Mouse (Mus musculus): ENCODE data around the gene Med12l. TPM values are rescaled to one million over a fixed set of nuclear protein-coding genes. Genes with fewer than 3 reads are reported as not detected.

The Med12l gene
- polyA plus RNA-seq, 1 experiment from 2014 or later, result 4.5 TPM

DNA sequence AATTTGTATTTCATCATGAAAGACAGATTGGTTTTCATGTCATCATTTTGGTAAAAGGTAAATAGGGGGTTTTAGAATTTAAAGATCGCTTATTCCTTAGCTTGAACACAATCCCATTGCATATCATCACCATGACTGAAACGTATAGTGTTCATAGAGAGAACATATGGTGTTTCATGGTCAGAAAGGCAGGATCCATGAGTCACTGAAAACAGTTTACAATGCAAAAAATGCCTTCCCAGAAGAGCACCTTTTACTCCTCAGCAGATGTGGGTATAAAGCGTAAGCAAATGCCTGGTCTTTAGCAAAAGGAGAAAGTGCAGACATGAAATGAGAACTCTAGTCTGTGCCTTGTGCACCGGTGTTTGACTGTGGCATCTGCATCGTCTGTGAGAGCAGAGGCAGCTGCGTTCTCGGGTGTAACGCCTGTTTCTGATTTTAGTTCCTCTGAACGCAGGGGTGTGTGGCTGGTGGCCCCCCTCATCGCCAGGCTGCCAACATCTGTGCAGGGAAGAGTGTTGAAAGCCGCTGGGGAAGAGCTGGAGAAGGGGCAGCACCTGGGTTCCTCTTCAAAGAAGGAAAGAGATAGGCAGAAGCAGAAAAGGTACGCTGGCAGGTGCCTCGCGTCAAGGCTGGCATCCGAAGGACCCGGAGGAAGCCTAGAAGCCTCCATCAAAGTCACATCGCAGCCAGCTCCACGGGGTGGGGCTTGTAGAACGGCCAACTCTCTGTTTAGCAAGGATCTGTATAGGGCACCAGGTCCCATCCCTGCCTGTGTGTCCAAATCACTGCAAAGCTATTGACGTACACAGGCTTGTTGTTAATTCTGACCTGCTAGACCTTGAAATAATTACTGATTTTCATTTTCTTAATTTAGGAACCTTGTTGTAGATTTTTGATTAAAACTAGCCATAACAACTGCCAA is 252.4 kb downstream of the Med12l start:
- Histone ChIP-seq H3K4me1 (peaks cover 5% of the 10 kb centered on the region; the same call in 1 of the 2 replicates), H3K4me2 (replicated peaks) (no peak overlapping the region), H3K27ac (no peak overlapping the region), H3K36me3 (no peaks in the 10 kb centered on the region), H3K27me3 (replicated peaks) (no peaks in the 10 kb centered on the region), H3K9ac (no peak overlapping the region), H3K4me3 (no peak overlapping the region), H3K9me3 (no peaks in the 10 kb centered on the region)
- WGBS, result 85% methylated on average over 20 of the region's 20 CpGs
- ATAC-seq (ENCODE audit: low FRiP score, low read depth), result no peak

DNA sequence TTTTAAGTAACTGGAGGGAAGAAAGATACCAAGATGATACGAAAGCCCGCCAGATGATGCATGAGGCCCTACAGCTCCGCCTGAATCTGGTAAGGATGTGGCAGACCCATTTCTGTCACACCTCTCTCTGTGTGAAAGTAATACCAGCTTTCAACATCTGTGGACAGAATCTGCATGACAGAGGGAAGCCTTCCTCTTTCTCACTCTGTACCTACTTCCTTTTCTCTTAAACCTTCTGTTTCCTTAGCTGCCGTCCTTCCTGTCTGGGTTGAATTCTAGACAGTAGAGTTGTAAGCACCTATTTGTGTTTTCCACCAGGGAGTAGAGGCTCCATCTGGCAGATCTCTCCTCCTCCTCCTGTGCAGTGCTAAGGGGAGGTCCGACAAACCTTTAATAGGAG is 255.1 kb downstream of the Med12l start:
- WGBS, result 55% methylated on average over 5 of the region's 5 CpGs
- H3K9ac ChIP-seq, result no peak overlapping the region
- no peak overlapping the region for H3K27ac ChIP-seq
- no peak overlapping the region for H3K4me3 ChIP-seq
- no peaks in the 10 kb centered on the region for H3K27me3 ChIP-seq (replicated peaks)
- ATAC-seq (ENCODE audit: low FRiP score, low read depth), result no peak
- H3K4me1 ChIP-seq, result peaks cover 6% of the 10 kb centered on the region; the same call in 1 of the 2 replicates
- H3K4me2 ChIP-seq (replicated peaks), result no peak overlapping the region
- H3K9me3 ChIP-seq, result no peaks in the 10 kb centered on the region
- 0 out of 2 replicates have a peak, but pooled peaks cover 3% of the 10 kb centered on the region for H3K36me3 ChIP-seq

DNA sequence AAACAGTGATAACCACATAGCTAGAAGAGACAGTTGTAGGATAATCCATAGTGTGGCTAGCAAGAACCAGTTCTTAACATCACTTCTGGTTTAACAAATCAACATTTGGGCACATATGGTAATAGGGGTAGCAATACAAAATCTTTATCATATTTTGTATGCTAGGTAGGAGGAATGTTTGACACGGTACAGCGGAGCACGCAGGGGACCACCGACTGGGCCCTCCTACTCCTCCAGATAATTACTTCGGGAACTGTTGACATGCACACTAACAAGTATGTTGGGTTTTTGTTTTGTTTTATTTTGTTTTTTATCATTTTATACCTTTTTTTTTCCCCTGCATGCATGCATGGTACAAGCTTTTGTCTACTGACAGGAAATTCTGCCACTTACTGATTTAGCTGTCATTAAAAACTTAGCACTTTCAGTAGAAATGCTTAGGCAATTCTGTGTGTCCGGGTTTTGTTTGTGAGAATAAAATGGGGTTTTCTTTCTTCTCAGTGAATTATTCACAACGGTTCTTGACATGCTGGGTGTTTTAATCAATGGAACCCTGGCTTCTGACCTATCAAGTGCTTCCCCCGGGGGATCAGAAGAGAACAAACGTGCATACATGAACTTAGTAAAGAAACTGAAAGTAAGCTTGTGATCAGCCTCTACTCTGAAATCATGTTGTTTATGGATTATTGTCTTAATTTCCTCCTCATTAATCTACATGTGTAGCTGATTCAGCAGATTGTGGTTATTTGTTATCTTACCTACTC is 256.3 kb downstream of the Med12l start:
- 0 out of 2 replicates have a peak, but pooled peaks cover 3% of the 10 kb centered on the region for H3K36me3 ChIP-seq
- no peak overlapping the region for H3K4me3 ChIP-seq
- peak overlapping the region; percentile 34; the same call in 1 of the 2 replicates for H3K4me2 ChIP-seq (replicated peaks)
- ATAC-seq (ENCODE audit: low FRiP score, low read depth), result peak; percentile 49; the same call in 1 of the 2 replicates
- WGBS, result 23% methylated on average over 9 of the region's 9 CpGs
- H3K9me3 ChIP-seq, result no peaks in the 10 kb centered on the region
- no peak overlapping the region for H3K9ac ChIP-seq
- no peak overlapping the region for H3K27ac ChIP-seq
- no peaks in the 10 kb centered on the region for H3K27me3 ChIP-seq (replicated peaks)
- H3K4me1 ChIP-seq, result peaks cover 6% of the 10 kb centered on the region; the same call in 1 of the 2 replicates

DNA sequence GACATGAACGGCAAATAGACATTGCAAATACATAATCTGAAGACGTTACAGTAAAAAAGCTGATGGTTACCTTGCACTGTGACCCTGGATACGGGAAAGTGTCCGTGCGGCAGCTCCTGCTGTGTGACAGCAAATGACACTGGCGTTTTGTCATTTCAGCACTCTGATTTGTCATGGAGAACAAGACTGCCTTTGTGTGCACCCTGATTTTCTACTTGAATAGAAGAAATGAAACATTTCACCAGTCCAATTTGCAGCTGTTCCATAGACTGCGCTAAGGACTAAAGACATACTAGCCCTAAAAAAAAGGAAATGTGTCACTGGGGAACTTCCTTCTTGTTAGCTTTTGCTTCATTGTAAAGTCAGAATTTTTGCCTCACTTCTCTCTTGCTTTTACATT is 257.1 kb downstream of the Med12l start, which contains the start of gene P2ry12:
P2ry12 (minus strand) TSS at position 168 of the 400 bp plus-strand sequence.
- Histone ChIP-seq H3K4me1 (peaks cover 6% of the 10 kb centered on the region; the same call in 1 of the 2 replicates), H3K4me2 (replicated peaks) (peak within 1 kb of the TSS; percentile 34), H3K27ac (no peak within 1 kb of the TSS), H3K9me3 (no peaks in the 10 kb centered on the region), H3K9ac (no peak within 1 kb of the TSS), H3K4me3 (no peak within 1 kb of the TSS), H3K27me3 (replicated peaks) (no peaks in the 10 kb centered on the region), H3K36me3 (0 out of 2 replicates have a peak, but pooled peaks cover 3% of the 10 kb centered on the region)
- 15% methylated on average over 7 of the region's 7 CpGs for WGBS
- peak; percentile 52 for ATAC-seq (ENCODE audit: low FRiP score, low read depth)

DNA sequence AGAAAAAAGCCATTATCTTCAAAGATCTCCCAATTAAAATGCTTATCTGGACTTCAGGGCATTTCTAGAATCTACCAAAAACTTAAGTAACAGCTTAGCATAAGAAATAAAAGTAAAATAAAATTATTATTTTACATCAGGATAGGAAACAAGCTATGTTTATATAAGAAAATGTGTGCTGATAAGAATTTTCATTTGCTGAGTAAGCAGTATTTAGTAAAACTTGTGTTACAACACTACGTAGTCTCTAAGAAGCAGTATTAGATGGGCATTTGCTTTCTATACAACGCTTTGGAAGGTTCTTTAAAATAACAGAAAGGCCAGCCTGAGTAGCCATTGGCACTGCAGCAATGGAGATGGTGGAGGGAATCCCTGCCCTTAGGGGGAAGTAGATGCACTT is 257.8 kb downstream of the Med12l start:
- WGBS, result 93% methylated on average over 2 of the region's 2 CpGs
- no peak for ATAC-seq (ENCODE audit: low FRiP score, low read depth)
- H3K9me3 ChIP-seq, result no peaks in the 10 kb centered on the region
- 0 out of 2 replicates have a peak, but pooled peaks cover 3% of the 10 kb centered on the region for H3K36me3 ChIP-seq
- H3K9ac ChIP-seq, result no peak overlapping the region
- H3K27ac ChIP-seq, result no peak overlapping the region
- peaks cover 6% of the 10 kb centered on the region; the same call in 1 of the 2 replicates for H3K4me1 ChIP-seq
- H3K4me3 ChIP-seq, result no peak overlapping the region
- H3K4me2 ChIP-seq (replicated peaks), result no peak overlapping the region
- H3K27me3 ChIP-seq (replicated peaks), result no peaks in the 10 kb centered on the region

DNA sequence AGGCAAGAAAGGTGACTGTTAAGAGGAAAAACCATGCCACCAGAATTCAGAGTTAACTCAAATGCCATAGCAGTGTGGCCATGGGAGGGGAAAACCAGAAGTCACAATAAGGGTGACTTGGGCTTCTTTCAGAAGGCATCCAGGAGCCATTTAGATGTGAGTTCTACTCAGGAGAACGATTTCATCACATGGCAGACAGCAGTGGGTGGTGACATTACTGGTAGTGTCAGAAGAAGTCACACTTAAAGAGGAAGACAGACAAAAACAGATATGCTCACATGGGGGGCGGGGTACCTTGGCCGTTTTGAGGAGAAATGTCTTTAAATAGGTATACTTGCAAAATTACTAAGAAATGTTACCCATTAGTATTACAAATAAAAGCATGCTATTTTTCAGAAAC is 258.4 kb downstream of the Med12l start:
- H3K9me3 ChIP-seq, result no peaks in the 10 kb centered on the region
- no peak overlapping the region for H3K9ac ChIP-seq
- no peak overlapping the region for H3K4me3 ChIP-seq
- no peak for ATAC-seq (ENCODE audit: low FRiP score, low read depth)
- no peaks in the 10 kb centered on the region for H3K27me3 ChIP-seq (replicated peaks)
- no peak overlapping the region for H3K4me2 ChIP-seq (replicated peaks)
- WGBS, result 92% methylated on average over 3 of the region's 3 CpGs
- peaks cover 6% of the 10 kb centered on the region; the same call in 1 of the 2 replicates for H3K4me1 ChIP-seq
- 0 out of 2 replicates have a peak, but pooled peaks cover 3% of the 10 kb centered on the region for H3K36me3 ChIP-seq
- no peak overlapping the region for H3K27ac ChIP-seq

DNA sequence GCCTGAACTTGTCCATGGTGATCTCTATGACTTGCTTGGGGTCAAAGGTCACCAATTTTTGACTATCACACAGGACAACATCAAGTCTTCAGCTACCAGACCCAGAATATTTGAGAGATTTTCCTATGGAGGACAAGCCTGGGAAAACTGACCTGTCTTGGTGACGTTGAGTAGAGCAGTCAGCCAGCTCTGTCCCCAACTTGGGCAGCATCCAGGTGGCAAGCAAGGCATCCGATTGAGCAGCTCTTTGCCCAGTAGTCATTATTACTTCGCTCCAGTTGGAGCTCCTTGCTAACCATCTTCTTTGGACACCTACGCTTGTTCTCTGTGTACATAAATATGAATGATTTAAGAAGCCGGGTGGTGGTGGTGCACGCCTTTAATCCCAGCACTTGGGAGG is 265.2 kb downstream of the Med12l start:
- Histone ChIP-seq H3K9me3 (no peaks in the 10 kb centered on the region), H3K36me3 (no peaks in the 10 kb centered on the region), H3K9ac (no peak overlapping the region), H3K4me2 (replicated peaks) (no peak overlapping the region), H3K27me3 (replicated peaks) (no peaks in the 10 kb centered on the region), H3K4me1 (no peaks in the 10 kb centered on the region), H3K4me3 (no peak overlapping the region), H3K27ac (no peak overlapping the region)
- no peak for ATAC-seq (ENCODE audit: low FRiP score, low read depth)
- 93% methylated on average over 6 of the region's 6 CpGs for WGBS

DNA sequence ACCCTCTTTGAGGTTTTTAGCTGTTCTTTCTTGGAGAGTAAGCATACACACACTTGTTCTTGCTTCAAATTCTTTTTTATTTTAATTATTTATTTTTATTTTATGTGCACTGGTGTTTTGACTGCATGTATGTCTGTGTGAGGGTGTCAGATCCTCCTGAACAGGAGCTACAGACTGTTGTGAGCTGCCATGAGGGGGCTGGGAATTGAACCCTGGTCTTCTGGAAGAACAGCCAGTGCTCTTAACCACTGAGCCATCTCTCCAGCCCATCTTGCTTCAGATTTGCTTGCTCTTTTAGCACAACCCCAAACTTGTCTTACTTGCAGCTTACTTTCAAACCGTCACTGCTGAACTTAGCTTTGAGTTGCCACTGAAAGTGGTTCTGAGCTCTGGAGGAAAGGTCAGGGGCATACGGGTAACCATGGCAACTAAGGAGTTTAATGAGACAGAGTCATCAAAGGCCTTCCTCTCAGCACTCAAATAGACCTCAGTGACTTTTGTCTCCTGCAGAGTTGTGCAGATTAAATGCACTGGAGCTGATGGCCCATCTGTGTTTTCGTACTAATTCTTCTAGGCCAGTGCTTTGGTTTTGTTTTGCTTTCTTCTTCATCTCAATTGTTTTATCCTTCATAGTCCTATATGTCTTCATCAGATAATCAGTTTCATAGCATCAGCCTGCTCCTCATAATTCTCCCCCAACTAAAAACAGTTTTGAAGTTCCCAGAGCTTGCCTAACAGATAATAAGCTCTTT is 272.1 kb downstream of the Med12l start:
- WGBS, result 7% methylated on average over 3 of the region's 3 CpGs
- H3K27ac ChIP-seq, result no peak overlapping the region
- H3K4me2 ChIP-seq (replicated peaks), result no peak overlapping the region
- peak; percentile 56; the same call in 1 of the 2 replicates for ATAC-seq (ENCODE audit: low FRiP score, low read depth)
- no peak overlapping the region for H3K9ac ChIP-seq
- no peaks in the 10 kb centered on the region for H3K36me3 ChIP-seq
- H3K9me3 ChIP-seq, result no peaks in the 10 kb centered on the region
- H3K27me3 ChIP-seq (replicated peaks), result no peaks in the 10 kb centered on the region
- no peak overlapping the region for H3K4me3 ChIP-seq
- H3K4me1 ChIP-seq, result peaks cover 7% of the 10 kb centered on the region; the same call in 1 of the 2 replicates

DNA sequence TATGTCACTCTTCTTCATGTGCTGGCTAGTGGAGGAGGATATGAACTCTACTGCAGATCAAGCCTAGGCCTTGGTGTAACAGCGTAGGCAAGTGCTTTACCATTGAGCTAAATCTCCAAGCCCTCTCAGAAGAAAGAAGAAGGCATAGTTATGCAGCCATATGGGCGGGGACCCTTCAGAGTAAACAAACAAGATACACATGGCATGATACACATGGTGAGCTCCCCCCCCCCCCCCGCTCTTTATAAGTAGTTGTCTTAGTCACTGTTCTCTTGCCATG is 272.6 kb downstream of the Med12l start:
- no peak overlapping the region for H3K27ac ChIP-seq
- no peak for ATAC-seq (ENCODE audit: low FRiP score, low read depth)
- H3K4me1 ChIP-seq, result peaks cover 7% of the 10 kb centered on the region; the same call in 1 of the 2 replicates
- H3K27me3 ChIP-seq (replicated peaks), result no peaks in the 10 kb centered on the region
- no peak overlapping the region for H3K9ac ChIP-seq
- no peaks in the 10 kb centered on the region for H3K36me3 ChIP-seq
- H3K4me3 ChIP-seq, result no peak overlapping the region
- H3K4me2 ChIP-seq (replicated peaks), result no peak overlapping the region
- WGBS, result 86% methylated on average over 3 of the region's 3 CpGs
- H3K9me3 ChIP-seq, result no peaks in the 10 kb centered on the region

DNA sequence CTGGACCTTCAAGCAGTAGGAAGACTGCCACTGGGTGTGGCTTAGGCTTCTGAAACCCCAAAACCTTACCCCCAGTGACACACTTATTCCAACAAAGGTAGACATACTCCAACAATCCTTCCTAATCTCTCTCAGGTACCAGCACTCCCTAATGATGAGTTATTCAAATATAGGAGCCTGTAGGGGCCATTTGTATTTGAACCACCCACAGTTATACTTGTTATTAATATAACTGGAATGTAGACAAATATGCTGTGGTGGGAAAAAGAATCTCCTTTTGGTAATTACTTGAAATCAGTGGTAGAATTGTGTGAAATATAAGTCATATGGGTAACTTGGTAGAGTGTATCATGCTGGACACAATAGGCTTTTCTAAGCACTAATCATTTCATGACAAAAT is 273.0 kb downstream of the Med12l start:
- Histone ChIP-seq H3K27me3 (replicated peaks) (no peaks in the 10 kb centered on the region), H3K4me3 (no peak overlapping the region), H3K9me3 (no peaks in the 10 kb centered on the region), H3K27ac (no peak overlapping the region), H3K9ac (no peak overlapping the region), H3K4me1 (peaks cover 7% of the 10 kb centered on the region; the same call in 1 of the 2 replicates), H3K4me2 (replicated peaks) (no peak overlapping the region), H3K36me3 (no peaks in the 10 kb centered on the region)
- ATAC-seq (ENCODE audit: low FRiP score, low read depth), result no peak

DNA sequence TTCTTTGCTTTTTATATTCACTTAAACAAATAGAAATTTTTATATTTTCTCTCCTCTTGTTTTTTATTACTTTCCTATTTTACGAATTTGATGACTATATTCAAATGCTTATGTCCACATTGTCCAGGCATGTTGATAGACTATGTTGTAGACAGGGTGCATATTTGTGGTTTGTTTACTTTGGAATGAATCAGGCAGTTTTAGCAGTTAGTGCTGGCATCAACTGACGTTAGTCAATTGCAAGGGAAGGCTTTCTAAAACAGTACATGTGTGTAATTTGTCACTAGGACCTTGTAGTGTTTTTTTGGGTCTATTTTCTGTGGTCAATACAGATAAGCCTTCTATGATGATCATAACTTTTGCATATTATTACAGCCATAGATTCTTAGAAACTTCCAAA is 284.9 kb downstream of the Med12l start:
- Histone ChIP-seq H3K27me3 (replicated peaks) (no peaks in the 10 kb centered on the region), H3K4me1 (no peaks in the 10 kb centered on the region), H3K9ac (no peak overlapping the region), H3K36me3 (no peaks in the 10 kb centered on the region), H3K27ac (no peak overlapping the region), H3K4me2 (replicated peaks) (no peak overlapping the region), H3K4me3 (no peak overlapping the region), H3K9me3 (no peaks in the 10 kb centered on the region)
- WGBS, result 77% methylated on average over 2 of the region's 2 CpGs
- ATAC-seq (ENCODE audit: low FRiP score, low read depth), result no peak

Data from neural tube, embryonic 12.5 days (tissue).